Mouse (Mus musculus): Measurements from ENCODE around the gene Haspin. TPM values are rescaled to one million over a fixed set of nuclear protein-coding genes. Genes with fewer than 3 reads are reported as not detected.

The Haspin gene
- polyA plus RNA-seq, 1 experiment from 2014 or later: 22.0 TPM

DNA sequence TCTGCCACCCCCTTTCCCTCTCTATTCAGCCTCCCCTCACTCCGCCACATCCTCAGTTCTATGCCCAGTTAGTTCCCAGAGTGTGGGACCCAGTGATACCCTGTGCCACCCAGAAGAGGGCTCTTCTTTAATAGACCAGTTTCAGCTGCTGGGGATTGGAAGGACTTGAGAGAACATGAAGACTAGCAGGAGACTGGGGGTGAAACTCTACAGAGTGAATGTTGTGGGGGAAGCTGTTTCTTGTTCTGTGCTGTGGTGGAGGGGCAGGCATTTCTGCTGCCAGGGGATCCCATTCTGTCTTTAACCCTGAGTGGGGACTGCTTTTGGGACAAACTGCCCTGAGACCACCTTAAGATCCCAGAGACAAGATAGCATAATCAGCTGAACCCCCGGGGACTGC, 47.3 kb downstream of the Haspin start:
- DNase-seq (ENCODE audit: low spot score): no peak

GRCm38 (mm10) chr11:73090283-73090682, 47.8 kb downstream of the Haspin start, which contains the start of gene Itgae:
Gene Itgae, plus strand, starts transcription at chr11:73090583.
- no peak for DNase-seq (ENCODE audit: low spot score)

DNA sequence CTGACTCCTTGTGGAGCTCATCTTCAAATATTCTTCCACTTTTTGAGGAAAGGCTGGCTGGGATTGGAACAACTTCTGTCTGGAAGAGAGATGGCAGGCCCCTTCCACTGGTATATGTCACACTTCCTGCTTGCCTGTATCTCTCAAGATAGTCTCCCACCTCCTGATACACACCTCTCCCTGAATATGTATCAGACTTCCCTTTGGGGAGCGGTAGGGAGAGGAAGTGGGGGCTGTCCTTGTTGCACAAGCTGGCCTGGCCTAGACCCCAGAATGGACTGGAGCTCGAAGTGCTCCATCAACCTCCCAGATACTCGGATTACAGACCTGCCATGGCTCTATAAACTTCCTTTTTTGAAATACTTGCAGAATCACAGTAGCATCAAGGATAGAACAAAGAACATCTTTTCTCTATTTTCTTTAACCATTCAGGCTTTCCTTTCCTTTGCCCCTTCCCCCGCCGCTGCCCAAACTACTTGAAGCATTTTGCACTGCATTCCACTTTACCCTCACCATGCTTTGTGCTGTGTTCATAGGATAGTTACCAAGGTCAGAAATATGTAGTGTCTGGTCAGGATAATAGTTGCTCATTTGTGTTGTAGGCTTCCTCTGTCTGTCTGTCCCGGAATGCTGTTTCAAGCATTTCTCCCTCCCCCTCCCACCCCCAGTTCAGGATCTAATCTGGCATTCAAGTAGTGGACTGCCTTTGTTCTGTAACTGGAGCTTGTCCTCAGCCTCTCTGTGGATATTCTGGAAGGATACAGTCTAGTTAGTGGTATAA, 50.2 kb downstream of the Haspin start:
- no peak for DNase-seq (ENCODE audit: low spot score)

Other genes with a start within 250 kb of the Haspin start
- 102 and 111 TPM in 2 replicates for gene Atp2a3, start 177.1 kb downstream of the Haspin start, polyA plus RNA-seq (2015; fragmentation: Nextera tagmentation; extraction: Ambion mirVana)
- gene P2rx1, start 139.2 kb downstream of the Haspin start, polyA plus RNA-seq (2015; fragmentation: Nextera tagmentation; extraction: Ambion mirVana): 61.5 and 71.4 TPM in 2 replicates
- 18.8 and 19.6 TPM in 2 replicates for gene Camkk1, start 119.3 kb downstream of the Haspin start, polyA plus RNA-seq (2015; fragmentation: Nextera tagmentation; extraction: Ambion mirVana)
- gene Ncbp3, start 90.5 kb downstream of the Haspin start, polyA plus RNA-seq (2015; fragmentation: Nextera tagmentation; extraction: Ambion mirVana): 9.0 and 13.3 TPM in 2 replicates
- 8.0 and 10.5 TPM in 2 replicates for gene Itgae, start 47.7 kb downstream of the Haspin start, polyA plus RNA-seq (2015; fragmentation: Nextera tagmentation; extraction: Ambion mirVana)
- 0.33 and 0.51 TPM in 2 replicates for gene P2rx5, start 22.1 kb upstream of the Haspin start, polyA plus RNA-seq (2015; fragmentation: Nextera tagmentation; extraction: Ambion mirVana)
- 156 and 166 TPM in 2 replicates for gene Emc6, start 38.7 kb upstream of the Haspin start, polyA plus RNA-seq (2015; fragmentation: Nextera tagmentation; extraction: Ambion mirVana)
- gene Tax1bp3, start 38.8 kb upstream of the Haspin start, polyA plus RNA-seq (2015; fragmentation: Nextera tagmentation; extraction: Ambion mirVana): 116 and 119 TPM in 2 replicates
- 13.2 and 13.9 TPM in 2 replicates for gene Ctns, start 60.7 kb upstream of the Haspin start, polyA plus RNA-seq (2015; fragmentation: Nextera tagmentation; extraction: Ambion mirVana)
- gene Shpk, start 61.2 kb upstream of the Haspin start, polyA plus RNA-seq (2015; fragmentation: Nextera tagmentation; extraction: Ambion mirVana): 2.2 and 2.8 TPM in 2 replicates
- gene Trpv1, start 96.0 kb upstream of the Haspin start, polyA plus RNA-seq (2015; fragmentation: Nextera tagmentation; extraction: Ambion mirVana): not detected in 2 replicates
- 0.04 TPM in 2 replicates for gene Trpv3, start 129.1 kb upstream of the Haspin start, polyA plus RNA-seq (2015; fragmentation: Nextera tagmentation; extraction: Ambion mirVana)
- 0.62 and 0.96 TPM in 2 replicates for gene Aspa, start 191.3 kb upstream of the Haspin start, polyA plus RNA-seq (2015; fragmentation: Nextera tagmentation; extraction: Ambion mirVana)
- not detected in 2 replicates for gene Gm49340, start 191.4 kb upstream of the Haspin start, polyA plus RNA-seq (2015; fragmentation: Nextera tagmentation; extraction: Ambion mirVana)
- gene Spata22, start 191.4 kb upstream of the Haspin start, polyA plus RNA-seq (2015; fragmentation: Nextera tagmentation; extraction: Ambion mirVana): not detected in 2 replicates
- not detected in 2 replicates for gene Olfr20, start 212.5 kb upstream of the Haspin start, polyA plus RNA-seq (2015; fragmentation: Nextera tagmentation; extraction: Ambion mirVana)
- gene Olfr376, start 233.0 kb upstream of the Haspin start, polyA plus RNA-seq (2015; fragmentation: Nextera tagmentation; extraction: Ambion mirVana): not detected in 2 replicates